Mouse (Mus musculus): ENCODE measurements around the gene Emilin2.

- TF ChIP-seq POLR2A (IDR thresholded peaks at IDR 0.05; ENCODE audit: control insufficient read depth, low read depth, low read length) (no peak), CTCF (IDR thresholded peaks at IDR 0.05; ENCODE audit: control insufficient read depth, insufficient read depth, insufficient replicate concordance, low read depth, low read length) (no peak)
Observed at GRCm38 (mm10) chr17:71264739-71265138, 47.0 kb downstream of the Emilin2 start.

Measured in testis, adult 2 months (tissue).